Mouse (Mus musculus) hindbrain, embryonic 15.5 days (tissue): Measurements from ENCODE around the gene Gm20518. TPM values are rescaled to one million over a fixed set of nuclear protein-coding genes. Genes with fewer than 3 reads are reported as not detected.

Source experiments
- ATAC-seq: fragments of 200-750 bp; cut with Nextera tagmentation; 2 replicates; pipeline ENCODE4 v1.8.0; 2017; ENCODE audit warnings: low read depth, moderate number of reproducible peaks, moderate TSS enrichment; ENCODE audit not compliant: low FRiP score
- H3K27ac ChIP-seq: fragments of 300-500 bp; sonication (generic); replicated peaks from 2 replicates; pipeline ENCODE4 v1.5.1; 2015; ENCODE audit warnings: mild to moderate bottlenecking, inconsistent platforms
- H3K27me3 ChIP-seq: fragments of 300-500 bp; sonication (generic); 2 replicates; pipeline ENCODE4 v1.6.1; 2015; ENCODE audit warnings: control low read depth, inconsistent platforms
- H3K36me3 ChIP-seq: fragments of 300-500 bp; sonication (generic); 2 replicates; pipeline ENCODE4 v1.6.1; 2015; ENCODE audit warnings: control low read depth, inconsistent platforms
- H3K4me1 ChIP-seq: fragments of 300-500 bp; sonication (generic); replicated peaks from 2 replicates; pipeline ENCODE4 v1.6.1; 2015; ENCODE audit warnings: control low read depth, inconsistent platforms
- H3K4me2 ChIP-seq: fragments of 300-500 bp; sonication (generic); 2 replicates; pipeline ENCODE4 v1.6.1; 2015; ENCODE audit warnings: moderate library complexity, mild to moderate bottlenecking, inconsistent platforms
- H3K4me3 ChIP-seq: fragments of 300-500 bp; sonication (generic); 2 replicates; pipeline ENCODE4 v1.5.1; 2015; ENCODE audit warnings: mild to moderate bottlenecking, inconsistent platforms
- H3K9ac ChIP-seq: fragments of 300-500 bp; sonication (generic); 2 replicates; pipeline ENCODE4 v1.6.1; 2015; ENCODE audit warnings: inconsistent platforms
- H3K9me3 ChIP-seq: fragments of 300-500 bp; sonication (generic); 2 replicates; pipeline ENCODE4 v1.6.1; 2016; ENCODE audit warnings: control low read depth, inconsistent platforms
- WGBS: fragments of 180-500 bp; shearing (Covaris S2); methylation state at CpG from one replicate; pipeline ENCODE4 v1.1.7; 2015; 5-methylcytosine and 5-hydroxymethylcytosine counted together
- polyA plus RNA-seq: library from polyadenylated mRNA; unstranded; fragments of >200 nt; fragmentation: Nextera tagmentation; extraction: Ambion mirVana; gene quantifications from 2 replicates; pipeline ENCODE4 v1.2.1, GENCODE M21; 2015

Gene Gm20518
- polyA plus RNA-seq, 1 experiment from 2014 or later = 0.31 TPM

DNA sequence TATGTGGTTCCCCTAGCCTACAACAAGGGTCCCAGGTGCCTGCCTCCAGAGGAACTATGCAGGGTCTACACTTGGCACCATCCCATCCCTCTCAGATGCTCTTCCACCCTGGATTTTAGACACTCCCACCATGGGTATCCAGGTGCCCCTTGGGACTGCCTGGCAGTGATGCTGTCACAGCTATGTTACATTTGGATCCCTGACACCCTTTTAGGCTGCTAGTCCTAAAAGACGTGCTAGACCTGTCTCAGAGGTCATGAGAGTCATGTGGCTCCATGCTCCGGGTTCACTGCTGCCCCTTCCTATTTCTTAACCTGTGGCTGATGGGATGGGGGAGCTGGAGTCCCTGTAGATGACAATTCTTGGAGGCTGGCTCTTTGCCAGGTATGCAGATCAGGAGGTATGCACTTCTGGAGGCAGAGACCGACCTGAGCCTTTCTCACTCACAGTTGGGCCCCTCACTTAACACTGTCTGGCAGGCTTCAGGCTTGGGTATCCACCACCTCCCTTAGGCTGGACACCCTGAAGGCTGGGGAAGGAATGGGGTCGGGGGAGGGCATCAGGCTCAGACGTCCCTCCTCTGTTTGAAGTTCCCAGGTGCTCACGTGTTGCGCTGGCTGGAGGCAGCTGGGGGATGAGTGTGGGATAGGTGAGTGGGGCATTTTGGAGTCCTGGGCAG, 89.6 kb downstream of the Gm20518 start:
- Histone ChIP-seq H3K9me3 (no peaks in the 10 kb centered on the region), H3K4me1 (peaks cover 57% of the 10 kb centered on the region), H3K4me3 (peak overlapping the region; percentile 39; the same call in 1 of the 2 replicates), H3K36me3 (no peaks in the 10 kb centered on the region), H3K4me2 (peak overlapping the region; percentile 73; the same call in 1 of the 2 replicates), H3K27ac (no peak overlapping the region), H3K9ac (no peak overlapping the region), H3K27me3 (peaks cover 87% of the 10 kb centered on the region)
- ATAC-seq = no peak
- WGBS = 4% methylated on average over 7 of the region's 7 CpGs

- H3K4me1 ChIP-seq = peaks cover 47% of the 10 kb centered on the region
- no peak overlapping the region for H3K27ac ChIP-seq
- no peaks in the 10 kb centered on the region for H3K9me3 ChIP-seq
- peaks cover 88% of the 10 kb centered on the region for H3K27me3 ChIP-seq
- no peak for ATAC-seq
- no peak overlapping the region for H3K4me3 ChIP-seq
- no peak overlapping the region for H3K9ac ChIP-seq
- no peak overlapping the region for H3K4me2 ChIP-seq
- no peaks in the 10 kb centered on the region for H3K36me3 ChIP-seq
Observed at GRCm38 (mm10) chr16:17799584-17799983, 91.9 kb downstream of the Gm20518 start.

DNA sequence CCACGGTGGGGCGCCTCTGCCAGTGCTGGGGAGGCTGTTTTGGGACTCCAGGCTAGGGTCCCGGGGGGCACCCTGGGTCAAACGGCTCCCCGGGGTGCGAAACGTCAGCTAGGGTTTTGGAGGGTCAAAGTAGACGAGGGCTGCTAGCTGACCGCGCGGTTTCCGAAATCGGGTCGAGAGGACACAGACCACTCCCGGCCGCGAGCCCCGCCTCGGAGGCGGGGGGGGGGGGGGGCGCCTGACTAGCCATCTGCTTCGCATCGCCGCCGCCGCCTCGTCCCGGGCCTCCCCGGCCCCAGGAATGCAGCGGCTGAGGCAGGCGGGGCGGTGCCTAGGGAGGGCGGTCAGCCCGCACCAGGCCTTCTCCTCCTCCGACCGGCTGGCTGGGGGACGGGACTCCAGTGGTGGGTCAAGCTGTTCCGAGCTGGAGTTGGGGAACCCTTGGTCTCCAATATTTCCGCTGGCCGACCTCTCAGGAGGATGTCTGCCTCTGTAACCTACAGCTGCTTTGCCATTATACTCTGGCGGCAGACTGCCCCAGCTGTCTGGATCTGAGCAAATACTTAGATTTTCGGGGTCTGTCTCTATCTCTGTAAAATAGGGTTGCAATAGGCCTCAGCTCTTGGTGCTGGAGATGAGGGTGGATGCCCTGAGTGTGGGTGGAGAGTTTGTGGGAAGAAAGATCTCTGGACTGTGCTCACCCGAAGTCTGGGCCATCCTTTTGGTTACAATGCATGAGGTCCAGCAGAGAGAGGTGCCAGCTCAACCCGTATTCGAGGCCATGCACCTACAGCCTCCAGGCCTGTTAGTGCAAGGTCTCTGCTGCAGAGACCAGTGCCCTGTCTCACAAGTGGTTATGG, 92.9 kb downstream of the Gm20518 start:
- Histone ChIP-seq H3K4me1 (peaks cover 37% of the 10 kb centered on the region), H3K27me3 (peaks cover 86% of the 10 kb centered on the region), H3K36me3 (0 out of 2 replicates have a peak, but pooled peaks cover under 1% of the 10 kb centered on the region), H3K9me3 (no peaks in the 10 kb centered on the region), H3K27ac (no peak overlapping the region), H3K9ac (no peak overlapping the region), H3K4me2 (peak overlapping the region; percentile 91), H3K4me3 (peak overlapping the region; percentile 50)
- no peak for ATAC-seq
- 2% methylated on average over 39 of the region's 45 CpGs for WGBS

GRCm38 (mm10) chr16:17797812-17798311, 93.6 kb downstream of the Gm20518 start:
- peak overlapping the region; percentile 91 for H3K4me2 ChIP-seq
- 0 out of 2 replicates have a peak overlapping the region, but pooled peaks have one; percentile 28 for H3K27ac ChIP-seq
- H3K9ac ChIP-seq = no peak overlapping the region
- peaks cover 79% of the 10 kb centered on the region for H3K27me3 ChIP-seq
- peak overlapping the region; percentile 50 for H3K4me3 ChIP-seq
- H3K9me3 ChIP-seq = no peaks in the 10 kb centered on the region
- peaks cover 7% of the 10 kb centered on the region; the same call in 1 of the 2 replicates for H3K36me3 ChIP-seq
- H3K4me1 ChIP-seq = peaks cover 30% of the 10 kb centered on the region
- ATAC-seq = no peak
- 5% methylated on average over 29 of the region's 29 CpGs for WGBS

DNA sequence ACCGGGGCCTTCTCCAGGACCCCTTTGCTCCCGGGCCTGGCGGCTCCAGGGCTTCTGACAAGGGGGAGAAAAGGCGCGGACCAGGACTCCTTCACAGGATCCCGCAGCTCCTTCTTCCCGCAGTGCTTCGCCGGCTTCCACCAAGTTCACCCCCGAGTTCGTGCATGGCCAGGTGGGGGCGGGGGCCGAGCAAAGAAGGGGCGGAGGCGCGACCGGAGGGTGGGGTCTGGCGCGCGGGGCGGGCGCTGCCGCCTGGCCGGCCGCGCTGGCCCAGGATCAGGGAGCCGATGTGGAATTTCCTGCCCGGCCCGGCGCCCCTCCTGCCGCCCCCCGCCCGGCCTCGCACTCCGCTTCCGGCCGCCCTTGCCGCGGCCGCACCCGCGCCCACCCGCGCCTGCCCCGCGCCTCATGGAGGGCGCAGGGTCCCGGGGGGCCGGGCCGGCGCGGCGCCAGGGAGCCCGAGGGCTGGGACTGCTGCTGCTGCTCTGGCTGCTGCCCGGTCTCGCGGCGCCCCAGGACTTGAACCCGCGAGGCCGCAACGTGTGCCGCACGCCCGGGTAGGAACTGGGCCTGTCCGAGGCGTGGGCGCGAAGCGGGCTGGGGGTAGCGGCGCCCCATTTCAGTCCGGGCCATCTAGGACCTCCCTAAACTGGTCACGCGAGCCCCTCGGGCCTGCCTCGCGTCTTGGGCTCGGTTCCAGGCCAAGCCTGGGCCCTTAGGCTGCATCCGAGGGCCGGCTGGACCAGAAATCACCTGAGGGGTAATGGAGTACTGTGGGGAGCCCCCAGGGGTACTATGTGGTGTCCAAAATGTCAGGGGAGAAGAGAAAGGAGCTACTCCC, 94.3 kb downstream of the Gm20518 start, which contains the start of gene Scarf2:
Gene Scarf2, plus strand, starts transcription at position 312 of the 841 bp plus-strand sequence.
- peaks cover 72% of the 10 kb centered on the region for H3K27me3 ChIP-seq
- H3K4me3 ChIP-seq = peak within 1 kb of the TSS; percentile 50
- ATAC-seq = no peak; the same call in 1 of the 2 replicates
- peaks cover 14% of the 10 kb centered on the region for H3K36me3 ChIP-seq
- peak within 1 kb of the TSS; percentile 91 for H3K4me2 ChIP-seq
- H3K27ac ChIP-seq = 0 out of 2 replicates have a peak within 1 kb of the TSS, but pooled peaks have one; percentile 28
- H3K9ac ChIP-seq = peak within 1 kb of the TSS; percentile 55
- WGBS = 2% methylated on average over 77 of the region's 81 CpGs
- H3K4me1 ChIP-seq = peaks cover 23% of the 10 kb centered on the region
- no peaks in the 10 kb centered on the region for H3K9me3 ChIP-seq

DNA sequence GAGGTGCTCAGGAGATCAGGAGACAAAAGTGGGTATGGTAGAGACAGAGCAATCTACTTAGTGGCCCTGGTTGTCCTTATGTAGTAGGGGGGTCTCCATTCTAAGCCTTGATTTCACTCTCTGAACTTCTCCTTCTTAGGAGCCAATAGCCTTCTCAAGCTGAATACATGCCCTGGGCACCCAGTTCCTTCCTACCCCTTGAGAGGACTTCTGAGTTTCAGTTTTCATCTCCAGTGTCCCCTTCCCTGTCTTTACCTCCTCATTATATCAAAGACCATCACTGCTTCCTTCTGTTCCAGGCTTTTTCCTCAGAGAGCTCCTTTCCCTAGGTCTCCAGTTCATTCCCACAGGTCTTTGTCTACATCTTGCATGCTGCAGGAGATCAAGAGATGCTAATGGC, 95.0 kb downstream of the Gm20518 start:
- peak overlapping the region; percentile 50 for H3K4me3 ChIP-seq
- peaks cover 20% of the 10 kb centered on the region for H3K36me3 ChIP-seq
- peak overlapping the region; percentile 55; the same call in 1 of the 2 replicates for H3K9ac ChIP-seq
- peaks cover 20% of the 10 kb centered on the region for H3K4me1 ChIP-seq
- peak overlapping the region; percentile 91 for H3K4me2 ChIP-seq
- H3K27ac ChIP-seq = no peak overlapping the region
- no peak for ATAC-seq
- H3K9me3 ChIP-seq = no peaks in the 10 kb centered on the region
- H3K27me3 ChIP-seq = peaks cover 66% of the 10 kb centered on the region

GRCm38 (mm10) chr16:17795643-17796042, 95.8 kb downstream of the Gm20518 start:
- no peak overlapping the region for H3K4me3 ChIP-seq
- H3K9me3 ChIP-seq = no peaks in the 10 kb centered on the region
- no peak overlapping the region for H3K9ac ChIP-seq
- 55% methylated on average over 5 of the region's 5 CpGs for WGBS
- ATAC-seq = no peak
- peaks cover 28% of the 10 kb centered on the region for H3K36me3 ChIP-seq
- H3K27me3 ChIP-seq = peaks cover 57% of the 10 kb centered on the region
- H3K27ac ChIP-seq = no peak overlapping the region
- no peak overlapping the region for H3K4me2 ChIP-seq
- peaks cover 20% of the 10 kb centered on the region for H3K4me1 ChIP-seq

- H3K9ac ChIP-seq = no peak overlapping the region
- no peaks in the 10 kb centered on the region for H3K9me3 ChIP-seq
- H3K27ac ChIP-seq = no peak overlapping the region
- H3K36me3 ChIP-seq = peaks cover 41% of the 10 kb centered on the region
- peaks cover 20% of the 10 kb centered on the region for H3K4me1 ChIP-seq
- H3K4me2 ChIP-seq = no peak overlapping the region
- H3K27me3 ChIP-seq = peaks cover 43% of the 10 kb centered on the region
- no peak overlapping the region for H3K4me3 ChIP-seq
- ATAC-seq = no peak
- WGBS = 90% methylated on average over 4 of the region's 4 CpGs
Observed at GRCm38 (mm10) chr16:17794047-17794446, 97.4 kb downstream of the Gm20518 start.

GRCm38 (mm10) chr16:17792728-17793127, 98.7 kb downstream of the Gm20518 start:
- 68% methylated on average over 3 of the region's 3 CpGs for WGBS
- H3K4me2 ChIP-seq = no peak overlapping the region
- H3K9ac ChIP-seq = no peak overlapping the region
- H3K4me1 ChIP-seq = peaks cover 10% of the 10 kb centered on the region
- no peaks in the 10 kb centered on the region for H3K9me3 ChIP-seq
- H3K27ac ChIP-seq = no peak overlapping the region
- no peak for ATAC-seq
- H3K36me3 ChIP-seq = peaks cover 51% of the 10 kb centered on the region
- H3K27me3 ChIP-seq = peaks cover 34% of the 10 kb centered on the region
- no peak overlapping the region for H3K4me3 ChIP-seq

- no peaks in the 10 kb centered on the region for H3K4me1 ChIP-seq
- no peak overlapping the region for H3K27ac ChIP-seq
- H3K4me3 ChIP-seq = no peak overlapping the region
- ATAC-seq = no peak
- no peak overlapping the region for H3K4me2 ChIP-seq
- peaks cover 73% of the 10 kb centered on the region for H3K36me3 ChIP-seq
- no peaks in the 10 kb centered on the region for H3K9me3 ChIP-seq
- H3K9ac ChIP-seq = no peak overlapping the region
- 67% methylated on average over 3 of the region's 3 CpGs for WGBS
- H3K27me3 ChIP-seq = no peaks in the 10 kb centered on the region
Observed at GRCm38 (mm10) chr16:17785337-17785736, 106.1 kb downstream of the Gm20518 start.
